Mouse (Mus musculus) bone marrow, adult 2 months (tissue): ENCODE measurements around the gene Krtap5-3. TPM values are rescaled to one million over a fixed set of nuclear protein-coding genes. Genes with fewer than 3 reads are reported as not detected.

Source experiments
- H3K27ac ChIP-seq: fragments of 200-500 bp; 2 replicates; pipeline ENCODE4 v1.5.1; 2012; ENCODE audit warnings: low read depth, mild to moderate bottlenecking, control low read depth, inconsistent platforms, low read length; ENCODE audit not compliant: control insufficient read depth, poor library complexity, insufficient read depth
- H3K4me1 ChIP-seq: fragments of 200-500 bp; 2 replicates; pipeline ENCODE4 v1.6.1; 2011; ENCODE audit warnings: low read length; ENCODE audit not compliant: control insufficient read depth, insufficient read depth
- H3K4me3 ChIP-seq: fragments of 200-500 bp; replicated peaks from 2 replicates; pipeline ENCODE3; 2011; ENCODE audit warnings: mild to moderate bottlenecking, low read depth, low read length, control low read depth; ENCODE audit not compliant: control insufficient read depth
- CTCF ChIP-seq: fragments of 200-500 bp; IDR thresholded peaks from 2 replicates; pipeline ENCODE4 v1.5.1; 2011; ENCODE audit warnings: low read length, control low read depth; ENCODE audit not compliant: control insufficient read depth, insufficient read depth
- POLR2A ChIP-seq: fragments of 200-500 bp; IDR thresholded peaks from 2 replicates; pipeline ENCODE4 v1.6.1; 2011; ENCODE audit warnings: low read depth, mild to moderate bottlenecking, control low read depth, low read length, borderline replicate concordance; ENCODE audit not compliant: control insufficient read depth
- WGBS: fragments of 180-500 bp; shearing (Covaris S2); methylation state at CpG from one replicate; pipeline ENCODE4 v1.1.7; 2018; 5-methylcytosine and 5-hydroxymethylcytosine counted together
- polyA plus RNA-seq: library from polyadenylated mRNA; stranded (reverse); fragments of >200 nt; gene quantifications from 2 replicates; pipeline ENCODE4 v1.2.4, GENCODE M21; 2011; ENCODE audit warnings: low replicate concordance; ENCODE audit not compliant: missing spikeins, insufficient read depth, insufficient read length

Krtap5-3 gene
- polyA plus RNA-seq, 1 experiment = not detected

DNA sequence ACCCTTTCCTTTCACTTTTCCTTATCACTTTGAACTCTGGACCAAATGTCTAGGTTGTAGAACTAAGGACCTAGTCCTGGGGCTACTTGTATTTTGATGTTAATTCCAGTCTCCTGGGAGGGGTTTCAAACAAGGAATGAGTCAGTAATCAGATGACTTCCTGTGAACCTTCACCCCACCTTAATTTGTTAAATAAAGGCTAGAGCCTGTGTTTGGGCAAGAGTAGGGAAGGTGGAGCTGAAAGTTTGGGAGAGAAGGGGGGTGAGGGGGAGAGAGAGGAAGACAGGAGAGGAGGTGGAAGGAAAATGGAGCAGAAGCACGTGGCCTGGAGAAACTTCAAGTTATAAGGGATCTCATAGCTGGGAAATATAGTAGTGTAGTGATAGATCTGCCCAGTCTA is 30.4 kb downstream of the Krtap5-3 start:
- Histone ChIP-seq H3K4me3 (no peak overlapping the region), H3K27ac (no peak overlapping the region), H3K4me1 (no peaks in the 10 kb centered on the region)
- no peak for TF ChIP-seq POLR2A
- TF ChIP-seq CTCF = no peak
- 47% methylated on average over 1 of the region's 1 CpGs for WGBS

DNA sequence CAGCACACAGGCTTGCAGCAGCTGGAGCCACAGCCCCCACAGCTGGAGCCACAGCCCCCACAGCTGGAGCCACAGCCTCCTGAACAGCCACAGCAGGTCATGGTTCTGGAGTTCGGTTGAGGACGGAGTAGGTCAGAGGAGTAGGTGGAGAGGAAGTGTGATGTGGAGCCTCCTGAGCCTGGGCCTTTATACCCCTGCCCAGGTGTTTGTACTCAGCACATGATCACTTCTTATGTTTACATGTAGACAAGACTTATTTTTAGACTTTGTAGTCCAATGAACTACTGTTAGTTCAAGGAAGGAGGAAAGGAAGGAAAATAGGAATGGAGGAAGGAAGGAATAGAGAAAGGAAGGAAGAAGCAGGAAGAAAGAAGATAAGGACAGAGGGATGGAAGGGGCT is 39.8 kb downstream of the Krtap5-3 start, which contains the start of gene Gm40460:
Gm40460 (minus strand) TSS at position 101 of the 400 bp plus-strand sequence.
- WGBS = 57% methylated on average over 2 of the region's 2 CpGs

DNA sequence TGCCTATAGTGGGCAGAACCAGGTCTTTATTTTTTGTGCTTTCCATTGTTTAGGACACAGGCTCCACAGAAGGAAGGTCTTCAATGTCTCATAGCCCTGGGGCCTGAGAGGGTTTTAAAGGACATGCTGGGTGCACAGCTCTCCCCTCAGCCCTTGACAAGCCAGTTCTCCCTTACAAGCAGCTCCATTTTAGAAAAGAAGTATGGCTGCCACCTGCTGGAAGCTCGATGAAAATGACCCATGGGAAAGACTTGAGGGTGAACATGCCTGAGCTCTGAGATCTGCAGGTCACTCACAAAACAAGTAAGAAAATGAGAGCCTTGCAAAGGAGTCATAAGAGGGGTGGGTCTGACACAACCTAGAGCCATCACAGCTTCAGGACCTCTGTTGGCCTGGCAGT is 48.7 kb downstream of the Krtap5-3 start:
- Histone ChIP-seq H3K27ac (no peak overlapping the region), H3K4me3 (no peak overlapping the region), H3K4me1 (no peaks in the 10 kb centered on the region)
- 3% methylated on average over 1 of the region's 1 CpGs for WGBS
- TF ChIP-seq CTCF (no peak), POLR2A (no peak)

More for the DNA sequence above, 39.8 kb downstream of the Krtap5-3 start, which contains the start of gene Gm40460:
- no peak within 1 kb of the TSS for H3K27ac ChIP-seq
- TF ChIP-seq POLR2A = no peak
- TF ChIP-seq CTCF = no peak
- H3K4me3 ChIP-seq = no peak within 1 kb of the TSS
- no peaks in the 10 kb centered on the region for H3K4me1 ChIP-seq

Other genes with a start within 250 kb of the Krtap5-3 start
- 28.2 and 34.3 TPM in 2 replicates for gene Mob2, start 140.3 kb upstream of the Krtap5-3 start, polyA plus RNA-seq
- 4.9 and 7.5 TPM in 2 replicates for gene Dusp8, start 105.5 kb upstream of the Krtap5-3 start, polyA plus RNA-seq
- gene Gm45618, start 80.6 kb upstream of the Krtap5-3 start, polyA plus RNA-seq = not detected in 2 replicates
- gene Gm39115, start 65.3 kb upstream of the Krtap5-3 start, polyA plus RNA-seq = not detected in 2 replicates
- gene Gm45337, start 56.8 kb upstream of the Krtap5-3 start, polyA plus RNA-seq = not detected in 2 replicates
- not detected in 2 replicates for gene Gm29735, start 44.3 kb upstream of the Krtap5-3 start, polyA plus RNA-seq
- not detected in 2 replicates for gene Gm4553, start 35.6 kb upstream of the Krtap5-3 start, polyA plus RNA-seq
- not detected in 2 replicates for gene Krtap5-2, start 25.4 kb upstream of the Krtap5-3 start, polyA plus RNA-seq
- not detected in 2 replicates for gene Gm10153, start 11.0 kb upstream of the Krtap5-3 start, polyA plus RNA-seq
- not detected in 2 replicates for gene Gm7579, start 10.5 kb downstream of the Krtap5-3 start, polyA plus RNA-seq
- gene Krtap5-5, start 28.6 kb downstream of the Krtap5-3 start, polyA plus RNA-seq = not detected in 2 replicates
- not detected in 2 replicates for gene Gm40460, start 39.7 kb downstream of the Krtap5-3 start, polyA plus RNA-seq
- gene Gm2431, start 57.0 kb downstream of the Krtap5-3 start, polyA plus RNA-seq = not detected in 2 replicates
- gene Gm4559, start 73.0 kb downstream of the Krtap5-3 start, polyA plus RNA-seq = not detected in 2 replicates
- not detected in 2 replicates for gene Krtap5-1, start 95.8 kb downstream of the Krtap5-3 start, polyA plus RNA-seq
- gene Krtap5-4, start 102.2 kb downstream of the Krtap5-3 start, polyA plus RNA-seq = not detected in 2 replicates
- 1.6 and 6.2 TPM in 2 replicates for gene Ifitm10, start 172.4 kb downstream of the Krtap5-3 start, polyA plus RNA-seq
- not detected in 2 replicates for gene Gm49369, start 181.3 kb downstream of the Krtap5-3 start, polyA plus RNA-seq
- gene Ctsd, start 186.7 kb downstream of the Krtap5-3 start, polyA plus RNA-seq = 137 and 308 TPM in 2 replicates
- 2.5 TPM in 1 of 2 replicates, not detected in the other for gene Syt8, start 233.5 kb downstream of the Krtap5-3 start, polyA plus RNA-seq
- 19.2 and 51.8 TPM in 2 replicates for gene Tnni2, start 240.4 kb downstream of the Krtap5-3 start, polyA plus RNA-seq